Mouse (Mus musculus) bone marrow, adult 2 months (tissue): ENCODE results near the gene Slc22a14.

ENCODE experiments used
- CTCF ChIP-seq: fragments of 200-500 bp; IDR thresholded peaks from 2 replicates; pipeline ENCODE4 v1.5.1; 2011; ENCODE audit warnings: low read length, control low read depth; ENCODE audit not compliant: control insufficient read depth, insufficient read depth
- POLR2A ChIP-seq: fragments of 200-500 bp; IDR thresholded peaks from 2 replicates; pipeline ENCODE4 v1.6.1; 2011; ENCODE audit warnings: low read depth, mild to moderate bottlenecking, control low read depth, low read length, borderline replicate concordance; ENCODE audit not compliant: control insufficient read depth

DNA sequence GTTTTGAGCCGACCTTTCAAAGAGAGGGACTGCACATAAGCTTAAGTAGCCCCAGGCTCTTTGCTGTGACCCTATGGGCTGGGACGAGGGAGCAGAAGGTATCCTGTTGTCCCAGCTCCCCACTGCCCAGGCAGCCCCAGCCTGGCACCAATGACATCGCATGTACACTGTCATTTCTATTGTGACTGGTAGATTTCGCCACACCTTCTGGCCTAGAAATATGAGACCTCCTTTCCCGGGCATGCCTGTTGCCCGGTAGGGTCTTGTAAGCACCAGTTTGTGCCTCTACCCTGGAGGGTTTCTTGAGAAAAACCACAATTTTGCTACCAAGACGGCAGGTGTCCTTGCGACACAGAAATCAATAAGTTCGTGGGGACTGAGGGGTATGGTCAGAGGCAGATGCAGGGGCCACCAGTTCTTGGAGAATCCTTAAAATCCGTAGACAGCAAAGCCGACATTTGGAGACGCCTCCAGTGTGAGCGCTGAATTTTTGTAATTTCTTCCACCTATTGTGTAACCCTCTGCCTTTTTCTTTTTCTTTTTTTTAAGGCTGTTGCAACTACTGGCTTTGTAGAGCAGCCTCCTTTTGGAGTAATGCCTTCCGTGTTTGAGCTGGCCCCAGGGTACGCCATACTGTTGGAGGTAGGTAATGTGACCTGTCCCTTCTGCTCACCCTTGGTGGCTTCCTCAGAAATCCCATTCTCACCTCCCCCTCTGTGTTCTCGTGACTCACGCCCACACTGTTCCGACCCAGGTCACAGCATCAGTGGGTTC, 242.6 kb downstream of the Slc22a14 start:
- no peak for TF ChIP-seq CTCF
- no peak for TF ChIP-seq POLR2A
